Mouse (Mus musculus) right cerebral cortex, postnatal 25 days (tissue): ENCODE measurements at regions not wholly inside any gene's neighbourhood (a gene's known extent, or its start where the extent isn't known, plus 50 kb on each side); places are given as distances from the start of the nearest gene placed in this dataset.
A peak's percentile ranks its signal among the peaks of the same experiment; 100 is the strongest.

Source experiments
- DNase-seq: peaks from one replicate; pipeline ENCODE4 v3.0.0; 2022

DNA sequence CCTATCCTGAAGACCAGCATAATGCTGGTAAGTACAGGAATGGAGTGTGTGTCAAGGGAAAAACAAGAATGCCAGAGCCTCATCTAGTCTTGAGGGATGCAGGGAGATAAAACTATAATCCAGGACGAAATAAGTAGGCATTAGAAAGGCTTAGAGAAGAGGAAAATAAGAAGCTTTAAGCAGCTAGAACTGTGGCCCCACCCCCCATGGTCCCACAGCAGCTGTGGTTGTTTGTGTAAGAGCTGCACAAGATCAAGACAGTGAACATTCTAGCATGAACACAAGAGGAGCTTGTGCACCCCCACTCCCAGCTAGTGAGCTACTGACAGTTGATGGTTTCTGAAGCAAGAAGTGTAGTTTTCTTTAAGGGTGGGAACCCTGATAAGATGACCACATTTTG is 315.9 kb downstream of the Tmem135 start:
- no peak for DNase-seq

DNA sequence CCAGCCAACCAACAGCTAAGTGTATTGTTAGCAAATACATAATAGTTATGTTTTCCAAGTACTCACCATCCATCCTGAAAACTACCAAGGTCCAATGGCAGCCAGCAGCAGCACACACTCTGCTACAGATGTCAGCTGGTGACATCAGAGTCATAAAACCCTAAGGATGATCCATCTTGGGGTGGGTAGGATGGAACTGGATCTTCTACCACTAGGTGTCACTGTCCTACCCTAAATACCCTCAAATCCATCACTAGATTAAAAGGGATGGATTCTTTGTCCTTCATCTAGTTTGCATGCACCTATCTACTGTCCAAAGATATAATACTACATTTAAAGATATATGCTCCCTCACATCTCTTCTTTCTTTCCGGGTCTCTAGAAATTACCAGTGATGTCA is 317.7 kb downstream of the Tmem135 start:
- peak; percentile 4 for DNase-seq

DNA sequence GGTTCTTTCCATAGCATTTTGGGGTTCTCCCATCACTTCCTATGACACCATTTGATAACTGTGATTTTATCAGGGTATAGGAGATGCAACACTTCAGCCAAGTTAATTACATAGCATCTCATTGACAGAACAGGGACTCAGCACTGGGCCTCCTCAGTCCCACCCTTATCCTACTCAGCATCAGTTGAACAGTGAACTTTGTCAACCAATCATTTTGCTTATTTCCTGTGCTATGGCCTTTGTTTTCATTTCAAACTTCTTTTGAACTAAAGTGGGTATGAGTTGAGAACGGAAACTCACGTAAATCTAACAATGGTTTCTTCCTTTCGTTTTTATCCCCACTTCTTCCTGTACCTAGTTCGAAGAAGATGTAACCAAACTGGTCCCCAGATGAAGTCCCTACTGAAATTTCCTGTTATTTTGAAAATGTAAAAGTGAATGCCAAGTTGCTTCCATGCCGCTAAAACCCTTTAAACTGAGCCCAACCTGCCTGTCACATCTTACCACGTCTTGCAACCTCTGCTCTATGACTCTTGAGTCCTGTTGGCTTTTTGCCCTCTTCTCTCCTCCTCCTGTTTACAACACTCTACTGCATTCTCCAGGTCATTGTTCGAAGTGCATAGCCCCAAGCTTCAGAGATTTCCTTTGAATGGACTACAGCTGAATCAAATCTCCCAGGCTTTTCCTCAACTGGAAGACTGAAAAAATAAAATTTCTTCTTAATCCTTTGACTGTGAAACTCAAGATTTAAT is 329.9 kb downstream of the Tmem135 start:
- DNase-seq, result no peak

DNA sequence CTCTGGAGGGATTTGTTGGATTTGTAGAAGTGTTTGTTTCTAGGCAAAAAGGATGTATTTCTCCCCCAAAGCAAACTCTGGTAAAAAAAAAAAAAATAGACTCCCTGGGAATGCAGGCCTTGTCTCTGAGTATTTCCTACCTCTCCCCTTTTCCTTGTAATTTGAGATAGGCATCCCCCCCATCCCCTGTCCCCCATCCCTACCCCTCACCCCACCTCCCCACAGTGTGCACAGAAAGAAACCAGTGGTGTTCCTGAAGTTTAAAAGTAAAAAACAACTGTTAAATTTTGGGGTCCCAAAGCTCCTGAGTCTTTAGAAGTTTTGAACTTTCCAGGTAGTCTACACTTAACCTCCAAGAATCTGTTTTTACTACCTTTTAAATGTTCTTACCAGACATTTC is 334.0 kb downstream of the Tmem135 start:
- no peak for DNase-seq

DNA sequence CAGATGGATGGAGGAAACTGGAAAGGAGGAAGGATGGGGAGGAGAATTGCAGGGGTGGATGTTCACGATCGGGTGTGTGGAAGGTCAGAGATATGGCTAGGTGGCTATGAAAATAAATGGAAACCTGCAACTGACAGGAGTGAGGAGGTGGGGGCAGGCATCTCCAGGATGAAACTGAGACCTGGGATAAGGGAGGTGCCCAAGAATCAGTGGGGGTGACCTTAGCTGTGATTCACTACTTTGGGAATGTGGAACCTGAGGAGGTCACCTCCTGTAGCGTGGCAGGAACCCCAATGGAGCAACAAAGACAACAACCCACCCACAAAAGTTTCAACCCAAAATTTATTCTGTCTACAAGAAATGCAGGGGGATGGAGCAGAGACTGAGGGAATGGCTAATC is 339.6 kb downstream of the Tmem135 start:
- DNase-seq, result no peak

DNA sequence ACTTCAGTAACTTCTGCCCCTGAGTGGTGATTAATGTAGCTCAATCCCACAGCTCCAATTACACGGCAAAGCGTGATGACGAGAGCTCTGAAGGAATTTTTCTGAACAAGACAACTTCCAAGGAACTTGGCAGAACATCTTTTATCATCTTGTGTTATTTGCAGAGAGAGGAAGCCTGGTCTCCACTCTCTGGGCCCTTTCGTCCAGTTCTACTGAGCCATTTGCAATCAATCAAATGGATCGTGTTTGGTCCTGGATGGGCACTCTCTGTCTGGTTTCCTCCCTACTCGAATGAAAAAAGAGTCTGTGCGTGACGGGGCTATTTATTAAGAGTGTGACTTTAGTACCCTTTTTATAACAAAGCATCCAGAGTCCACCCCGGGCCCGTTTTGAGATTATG is 340.4 kb downstream of the Tmem135 start:
- DNase-seq, result no peak

DNA sequence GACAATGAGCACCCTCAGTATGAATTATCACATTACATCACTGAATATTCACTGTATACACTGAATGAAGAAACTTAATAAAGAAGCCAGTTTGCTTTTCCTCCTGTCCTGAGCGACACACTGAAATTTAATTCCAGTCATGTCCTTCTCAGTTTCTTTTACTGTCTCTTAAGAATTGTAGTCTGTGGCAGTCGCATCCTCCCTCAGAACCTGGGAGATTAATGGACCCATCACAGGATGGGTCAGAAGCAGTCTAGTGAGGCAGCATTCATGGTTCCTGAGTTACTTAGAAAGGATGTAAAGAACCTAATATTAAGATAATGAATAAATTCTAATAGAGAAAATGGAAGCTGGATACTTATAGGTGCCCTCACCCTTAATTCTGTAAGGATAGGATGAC is 349.5 kb downstream of the Tmem135 start:
- DNase-seq, result no peak

DNA sequence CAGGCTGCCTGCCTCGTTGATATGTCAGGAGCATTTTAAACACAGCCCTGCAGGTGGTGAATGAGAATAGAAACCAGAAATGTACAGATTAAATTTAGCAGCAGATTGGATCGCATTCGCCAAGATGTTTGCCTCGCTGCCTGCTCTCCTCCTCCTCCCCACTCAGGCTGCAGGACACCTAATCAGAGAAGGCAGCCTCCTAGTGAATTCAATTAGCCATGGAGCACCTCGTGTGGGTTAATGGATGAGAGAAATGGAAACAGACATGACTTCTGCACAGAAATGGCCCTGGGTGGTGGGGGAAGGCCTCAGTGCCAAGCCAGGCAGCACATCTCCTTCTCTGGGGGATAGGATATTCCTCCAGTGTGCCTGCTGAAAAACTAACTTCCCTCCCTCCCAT is 352.8 kb downstream of the Tmem135 start:
- DNase-seq, result peak; percentile 48

DNA sequence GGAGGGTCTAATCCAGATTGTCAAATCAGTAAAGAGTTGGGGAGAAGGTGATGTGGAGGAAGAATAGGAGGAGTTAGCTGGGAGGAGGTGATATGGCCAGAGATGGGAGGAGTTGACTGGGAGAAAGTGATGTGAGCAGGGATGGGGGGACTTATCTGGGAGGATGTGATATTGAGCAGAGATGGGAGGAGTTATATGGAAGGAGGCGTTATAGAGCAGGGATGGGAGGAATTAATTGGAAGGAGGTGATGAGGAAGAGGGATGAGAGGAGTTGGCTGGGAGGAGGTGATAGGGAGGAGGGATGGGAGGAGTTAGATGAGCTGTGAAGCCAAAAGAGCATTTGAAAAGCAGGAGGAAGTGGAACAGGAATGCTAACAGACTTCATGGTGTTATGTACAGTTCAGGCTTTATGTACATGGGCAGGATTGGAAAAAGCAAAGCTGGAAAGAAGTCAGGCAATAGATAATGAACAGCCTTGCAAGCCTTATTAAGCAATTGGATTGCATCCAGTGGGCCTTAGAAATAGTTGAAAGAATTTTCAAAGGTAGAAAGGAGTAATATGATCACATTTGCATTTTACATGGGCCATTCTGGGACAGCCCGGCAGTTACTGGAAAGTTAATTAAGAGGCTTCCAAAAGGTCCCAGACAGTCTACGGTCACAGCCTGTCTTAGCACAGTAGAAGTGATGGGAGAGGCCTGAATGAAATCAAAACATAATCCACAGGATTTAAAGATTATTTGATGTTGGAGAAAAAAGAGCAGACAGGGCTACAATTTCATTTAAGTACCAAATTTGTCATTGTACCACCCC is 357.4 kb downstream of the Tmem135 start:
- no peak for DNase-seq

DNA sequence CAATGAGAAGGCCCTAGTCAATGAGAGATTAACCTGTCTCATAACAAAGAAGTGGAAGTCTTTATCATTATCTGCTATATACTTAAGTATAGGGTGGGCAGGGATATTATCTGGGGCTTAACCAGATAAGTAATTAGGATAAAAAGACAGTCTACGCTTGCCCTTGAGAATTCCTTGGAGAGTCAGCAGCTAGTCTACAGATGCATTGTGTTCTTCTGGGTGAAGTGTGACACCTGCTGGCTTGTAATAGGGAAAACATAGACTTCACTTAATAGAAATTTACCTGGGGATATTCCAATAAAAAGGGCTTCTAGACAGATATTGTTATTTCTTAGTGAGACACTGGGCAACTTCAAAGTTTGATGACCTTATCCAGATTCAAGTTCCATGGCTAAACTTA is 361.0 kb downstream of the Tmem135 start:
- DNase-seq, result no peak

DNA sequence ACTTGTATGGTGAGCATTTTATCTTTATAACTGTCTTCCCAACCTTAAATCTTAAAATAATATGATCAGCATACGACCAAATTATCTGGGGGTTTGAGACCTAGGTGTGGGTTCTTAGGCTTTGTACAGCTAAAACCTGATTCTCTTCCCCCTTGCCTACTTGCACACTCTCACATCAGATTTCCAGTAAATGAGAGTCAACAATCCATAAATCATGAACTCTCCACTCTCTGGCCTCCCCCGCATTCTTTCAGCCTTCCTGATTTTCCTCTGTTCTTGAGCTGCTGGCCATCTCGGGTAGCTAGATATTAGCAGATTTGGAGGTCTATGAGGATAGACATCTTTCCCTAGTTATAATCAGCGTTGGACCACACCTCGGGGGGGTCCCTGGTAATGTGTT is 362.7 kb downstream of the Tmem135 start:
- DNase-seq, result no peak

DNA sequence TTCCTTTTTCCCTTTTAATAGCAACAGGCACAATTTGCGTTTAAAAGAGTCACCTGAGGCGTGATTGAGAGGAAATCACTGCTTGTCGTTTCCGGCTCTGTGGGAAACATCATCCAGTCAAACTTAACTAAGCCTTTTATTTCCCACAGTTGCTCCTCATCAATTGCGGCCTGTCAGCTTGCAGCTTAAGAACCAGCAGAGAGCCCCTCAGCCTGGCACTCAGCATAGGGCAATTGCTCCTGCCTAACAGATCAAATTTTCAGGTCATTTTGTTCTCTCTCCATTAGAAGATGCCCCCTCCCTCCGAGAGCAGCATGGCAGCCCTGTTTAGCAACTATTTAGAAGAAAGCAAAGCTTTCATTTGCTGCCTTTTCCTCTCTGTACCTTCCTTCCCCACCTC is 363.9 kb downstream of the Tmem135 start:
- DNase-seq, result no peak

DNA sequence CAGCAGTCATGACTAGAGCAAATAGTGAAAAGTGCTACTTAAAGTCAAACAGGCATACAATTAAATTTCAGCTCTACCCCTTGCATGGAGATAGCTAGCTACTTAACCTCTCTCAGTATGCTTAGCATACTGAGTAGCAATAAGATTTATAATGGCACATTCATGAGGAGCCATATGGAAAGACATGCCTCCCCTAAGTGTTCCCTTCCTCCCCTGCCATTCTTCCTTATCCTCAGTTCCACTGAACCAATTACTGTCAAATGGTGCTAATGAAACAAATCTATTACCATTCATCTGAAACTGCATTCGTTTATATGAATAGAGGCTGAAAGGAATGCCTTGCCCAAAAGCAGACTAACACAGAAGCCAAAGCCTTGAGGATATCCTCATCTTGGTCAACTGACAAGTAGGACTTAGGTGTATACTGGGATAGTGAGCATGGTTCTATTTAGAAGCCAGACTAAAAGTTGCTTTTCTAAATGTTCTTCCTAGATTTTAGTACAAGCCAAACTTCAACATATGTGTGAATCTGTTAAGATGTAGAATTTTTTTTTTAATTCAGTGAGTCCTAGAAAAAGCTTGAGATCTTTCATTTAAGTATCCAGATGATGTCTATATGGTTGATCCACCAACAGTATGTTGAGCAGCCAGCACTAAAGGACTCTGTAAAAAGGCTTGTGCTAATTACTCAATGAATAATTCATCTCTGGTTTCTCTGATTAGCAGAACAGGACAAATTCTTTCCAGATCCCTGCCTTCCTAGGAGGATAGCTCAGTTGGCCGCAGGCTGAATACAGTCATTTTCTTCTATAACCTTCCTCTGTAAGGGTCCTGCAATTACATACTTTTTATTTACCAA is 368.7 kb downstream of the Tmem135 start:
- DNase-seq, result no peak

DNA sequence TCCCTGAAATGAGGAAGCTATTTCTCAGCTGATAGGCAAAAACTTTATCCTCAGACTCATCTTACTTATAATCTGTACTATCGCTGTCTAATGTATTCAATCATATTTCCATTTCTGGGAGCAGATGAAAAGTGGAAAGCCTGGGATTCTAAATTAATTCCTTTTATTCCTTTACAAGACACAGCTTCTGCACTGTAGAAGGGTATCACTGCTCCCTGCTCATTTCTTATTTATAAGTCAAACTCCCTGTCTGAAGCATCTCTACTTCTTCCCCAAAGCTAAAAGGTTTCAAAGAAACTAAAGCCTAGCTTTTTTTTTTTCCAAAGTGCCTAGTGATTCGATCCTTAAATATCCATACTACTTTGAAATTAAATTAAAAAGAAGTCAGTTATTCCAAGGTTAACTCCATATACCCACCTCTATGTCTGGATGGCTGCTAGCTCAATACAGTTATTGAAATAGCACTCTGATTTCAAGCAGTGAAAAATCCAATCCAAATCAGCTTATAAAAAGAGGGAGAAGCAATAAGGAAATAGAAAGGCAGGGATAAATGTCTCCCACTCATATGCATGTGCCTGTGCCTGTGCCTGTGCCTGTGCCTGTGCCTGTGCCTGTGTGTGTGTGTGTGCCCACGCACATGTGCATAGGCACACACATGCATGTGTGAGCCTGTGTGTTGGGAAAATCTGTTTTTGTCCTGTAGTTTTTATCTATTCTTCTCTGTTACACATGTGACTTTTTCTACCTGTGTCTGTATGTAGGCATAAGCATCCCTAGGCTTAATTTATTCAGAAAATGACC is 380.6 kb downstream of the Tmem135 start:
- DNase-seq, result no peak

DNA sequence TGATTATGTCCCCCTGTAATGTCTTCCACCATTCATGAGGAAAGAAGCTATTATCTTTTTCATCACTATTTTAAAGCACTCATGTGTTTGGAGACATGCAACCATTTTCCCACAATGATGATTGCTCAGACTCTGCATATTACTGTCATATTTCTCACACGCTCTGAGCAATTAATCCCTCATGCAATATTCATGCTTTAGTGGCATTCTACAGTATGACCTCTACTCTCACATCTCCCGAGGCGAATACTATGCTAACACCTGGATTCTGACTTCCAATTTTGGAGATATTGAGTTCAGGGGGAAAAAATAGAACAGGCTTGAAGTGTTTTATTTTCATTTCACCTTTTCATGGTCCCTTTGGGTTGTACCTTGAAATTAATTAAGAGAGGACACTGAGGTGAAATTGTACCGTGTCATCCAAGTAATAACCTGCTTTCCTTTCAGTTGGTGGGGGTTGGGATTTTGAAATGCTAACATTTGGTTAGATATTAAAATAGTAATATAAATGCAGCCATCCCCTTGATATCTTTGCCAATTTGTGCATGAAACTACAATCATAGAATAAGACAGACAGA is 405.1 kb downstream of the Tmem135 start:
- DNase-seq, result no peak

DNA sequence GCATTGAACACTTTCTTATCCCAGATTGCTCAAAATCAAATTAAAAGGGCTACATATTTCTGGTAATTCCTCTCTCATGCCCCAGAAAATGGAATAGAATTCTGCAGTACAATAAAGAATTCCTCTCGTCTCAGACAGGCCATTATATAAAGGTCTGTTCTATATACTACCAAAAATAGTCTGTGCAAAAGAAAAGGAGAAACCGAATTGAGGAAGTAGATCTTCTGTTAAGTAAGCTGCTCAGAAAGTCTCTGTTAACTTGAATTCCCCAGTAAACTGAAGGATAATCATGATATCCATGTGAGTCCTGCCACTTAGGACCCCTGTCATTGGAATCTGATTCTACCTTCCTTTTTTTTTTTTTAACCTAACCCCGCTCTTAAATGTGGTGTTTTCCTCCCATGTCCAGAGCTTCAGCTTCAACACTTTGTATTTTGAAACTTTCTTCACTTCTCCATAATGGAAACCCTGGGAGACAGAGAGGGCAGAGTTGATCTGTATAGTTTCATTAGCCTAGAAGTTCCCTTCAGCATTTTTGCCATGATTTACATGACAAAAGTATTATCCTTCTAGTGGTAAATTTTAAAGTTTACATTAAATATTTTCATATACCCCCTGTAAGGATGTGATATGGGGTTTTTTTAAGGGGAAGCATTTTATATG is 406.1 kb downstream of the Tmem135 start:
- no peak for DNase-seq

DNA sequence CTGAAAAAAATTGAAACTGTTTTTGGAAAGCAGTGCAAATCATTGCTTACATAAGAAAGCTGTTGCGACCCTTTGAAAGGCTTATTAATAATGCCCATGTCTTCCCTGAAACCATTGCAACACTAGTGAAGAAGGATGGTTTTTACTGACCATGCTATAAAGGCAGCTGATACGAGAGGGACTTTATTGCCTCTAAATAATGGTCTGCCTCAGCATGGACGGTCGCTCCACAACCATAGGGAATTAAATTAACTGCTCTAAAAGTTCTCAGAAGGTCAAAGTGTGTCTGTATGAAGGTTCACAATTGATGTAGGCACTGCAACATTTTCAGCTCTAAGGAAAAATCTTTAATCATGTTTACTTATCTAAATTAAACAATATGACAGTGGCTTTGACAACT is 429.6 kb downstream of the Tmem135 start:
- no peak for DNase-seq

DNA sequence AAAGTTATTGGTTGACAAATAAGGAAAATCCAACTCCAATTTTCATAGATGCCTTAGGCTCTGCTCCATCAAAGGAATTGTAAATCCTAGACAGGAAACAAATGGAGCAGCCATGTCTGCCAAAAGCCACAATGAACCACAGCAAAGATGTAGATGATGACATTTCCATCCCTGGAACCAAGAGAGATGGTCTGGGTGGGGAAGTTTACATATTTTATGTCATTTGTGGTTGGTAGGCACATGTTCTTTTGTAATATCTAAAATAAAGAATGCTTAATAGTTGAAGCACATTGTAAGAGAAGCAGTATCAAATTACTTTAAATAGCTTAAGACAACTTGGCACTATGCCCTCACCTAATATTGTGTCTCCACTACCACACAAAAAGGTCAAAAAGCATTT is 443.2 kb downstream of the Tmem135 start:
- DNase-seq, result no peak

DNA sequence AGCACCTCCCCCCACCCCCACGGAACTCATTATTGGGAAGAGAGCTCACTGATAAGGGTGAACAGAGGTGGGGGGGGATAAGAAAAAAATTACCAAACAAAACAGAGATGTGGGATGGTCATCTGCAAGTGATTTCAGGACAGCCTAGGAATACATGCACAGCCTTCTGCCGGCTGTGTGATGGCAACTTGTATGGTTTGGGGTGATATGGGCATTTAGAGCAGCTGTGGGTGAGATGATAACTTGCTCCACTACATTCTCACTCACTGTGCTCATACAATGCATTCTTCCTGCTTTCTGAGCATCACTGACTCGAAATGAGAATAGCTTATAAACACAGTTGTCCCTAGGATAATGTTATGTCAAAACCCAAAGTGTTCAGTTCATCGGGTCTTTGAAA is 443.8 kb downstream of the Tmem135 start:
- no peak for DNase-seq

DNA sequence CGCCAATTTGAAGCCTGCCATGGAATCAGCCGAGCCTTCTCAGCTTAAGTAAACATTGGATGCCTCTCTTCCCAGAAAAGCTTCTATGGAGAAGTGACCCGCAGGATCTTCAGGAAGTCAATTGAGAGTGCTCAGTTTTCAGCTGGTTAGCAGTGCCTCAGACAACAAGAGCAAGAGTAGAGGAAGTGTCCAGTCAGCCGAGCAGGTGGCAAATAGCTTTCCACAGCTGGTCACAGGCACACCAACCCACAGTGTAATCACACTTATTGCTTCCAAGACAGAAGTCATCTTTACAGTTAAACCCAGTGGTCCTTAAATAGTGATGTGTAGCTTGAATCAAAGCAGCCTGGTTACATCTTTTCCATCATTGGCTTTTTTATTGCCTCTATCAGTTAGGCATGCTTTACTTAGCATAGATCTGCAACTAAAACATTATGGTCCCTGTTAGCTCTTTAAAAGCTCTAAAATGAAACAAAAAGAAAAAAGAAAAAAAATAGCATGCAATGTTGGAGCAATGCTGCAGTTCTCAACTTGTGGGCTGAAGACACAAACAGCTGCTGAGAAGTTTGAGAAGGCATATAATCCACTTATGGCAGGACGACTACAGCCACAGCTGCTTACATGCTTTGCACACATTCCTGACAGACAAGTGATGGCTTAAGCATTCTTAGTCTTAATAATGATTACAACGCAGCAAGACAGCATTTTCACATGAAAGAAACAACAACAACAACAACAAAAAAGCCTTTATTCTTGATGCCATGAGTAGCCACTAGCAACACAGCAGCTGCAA is 444.5 kb downstream of the Tmem135 start:
- no peak for DNase-seq

DNA sequence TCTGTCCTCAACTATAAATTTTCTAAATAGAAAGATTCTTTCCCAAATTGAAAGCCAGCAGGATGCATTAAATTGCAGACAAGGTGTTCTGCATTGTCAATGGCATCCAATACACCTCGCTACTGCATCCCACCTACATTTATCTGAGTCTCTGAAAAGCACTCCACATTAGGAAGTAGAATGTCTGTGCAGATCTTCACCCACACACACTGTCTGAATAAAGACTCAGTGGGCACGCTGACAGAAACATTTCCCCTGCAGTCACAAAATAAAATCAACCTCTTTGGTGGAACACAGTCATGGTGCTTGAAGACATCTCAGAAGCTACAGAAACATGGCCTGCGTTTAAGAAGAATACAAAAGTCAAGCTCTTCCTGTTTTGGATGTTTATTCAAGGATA is 449.0 kb downstream of the Tmem135 start:
- DNase-seq, result peak; percentile 9
